ENCODE assay signal across 25 mouse cellular contexts in genomic region chr14:24665210-24665609, GRCm38 (mm10).
DNase-seq lines count a peak whose midpoint lies in the region; ATAC-seq lines count a peak whose summit lies in the region.
"Had no signal": no experiment of that assay in that cellular context is flagged by ENCODE, and none has a peak within 500 bp of the region (broad histone marks: within the 10 kb centered on the region; RNA-seq: fewer than 3 reads in every experiment).

No protein-coding gene starts in this region.

- ATAC-seq in forebrain, embryonic 16.5 days = no peak
- ATAC-seq in forebrain, embryonic 12.5 days (ENCODE audit: low FRiP score) = no peak
- ATAC-seq in hindbrain, embryonic 15.5 days (ENCODE audit: low FRiP score, low read depth) = no peak
- ATAC-seq in hindbrain, embryonic 16.5 days = no peak
- ATAC-seq in midbrain, embryonic 15.5 days (replicated peaks) = no peak
- no peak for ATAC-seq in midbrain, embryonic 16.5 days
- ATAC-seq: CD4-positive, CD25-positive, alpha-beta regulatory T cell, adult 4 months; inflammation-experienced regulatory T-cells, adult 6 months; intestine, embryonic 16.5 days had no signal

- peak overlapping the region; percentile 55; the same call in 1 of the 2 replicates for H3K27ac ChIP-seq in forebrain, embryonic 16.5 days (ENCODE audit: low read length)
- no peak overlapping the region for H3K27ac ChIP-seq in forebrain, embryonic 12.5 days
- H3K27ac ChIP-seq in hindbrain, embryonic 15.5 days (replicated peaks) = peak overlapping the region; percentile 21
- no peak overlapping the region; the same call in 1 of the 2 replicates for H3K27ac ChIP-seq in hindbrain, embryonic 16.5 days (ENCODE audit: low read depth, low read length)
- peak overlapping the region; percentile 58 for H3K27ac ChIP-seq in midbrain, embryonic 15.5 days
- H3K27ac ChIP-seq in midbrain, embryonic 10.5 days (replicated peaks) = no peak overlapping the region
- H3K27ac ChIP-seq in midbrain, embryonic 16.5 days (ENCODE audit: low read length) = peak overlapping the region; percentile 5
- H3K27ac ChIP-seq: forebrain, embryonic 10.5 days; heart, adult 2 months; heart, embryonic 10.5 days; heart, embryonic 13.5 days; hindbrain, embryonic 12.5 days had no signal

- no peak overlapping the region for H3K4me2 ChIP-seq in forebrain, embryonic 16.5 days (ENCODE audit: low read length)
- H3K4me2 ChIP-seq in forebrain, embryonic 12.5 days = no peak overlapping the region
- H3K4me2 ChIP-seq in hindbrain, embryonic 15.5 days = no peak overlapping the region
- H3K4me2 ChIP-seq in hindbrain, embryonic 16.5 days (ENCODE audit: low read length) = no peak overlapping the region
- H3K4me2 ChIP-seq in midbrain, embryonic 15.5 days = no peak overlapping the region
- no peak overlapping the region for H3K4me2 ChIP-seq in midbrain, embryonic 16.5 days (ENCODE audit: low read length)
- H3K4me2 ChIP-seq: heart, embryonic 13.5 days; hindbrain, embryonic 12.5 days had no signal

- H3K9ac ChIP-seq in forebrain, embryonic 16.5 days (replicated peaks; ENCODE audit: low read depth, low read length) = no peak overlapping the region
- no peak overlapping the region for H3K9ac ChIP-seq in forebrain, embryonic 12.5 days
- H3K9ac ChIP-seq in hindbrain, embryonic 15.5 days = no peak overlapping the region
- no peak overlapping the region for H3K9ac ChIP-seq in hindbrain, embryonic 16.5 days (ENCODE audit: low read depth, low read length)
- no peak overlapping the region for H3K9ac ChIP-seq in midbrain, embryonic 15.5 days
- H3K9ac ChIP-seq in midbrain, embryonic 16.5 days (ENCODE audit: low read depth, low read length) = no peak overlapping the region
- H3K9ac ChIP-seq: heart, embryonic 13.5 days; hindbrain, embryonic 12.5 days had no signal

- H3K36me3 ChIP-seq in forebrain, embryonic 16.5 days (ENCODE audit: control insufficient read depth, insufficient read depth) = no peaks in the 10 kb centered on the region
- no peaks in the 10 kb centered on the region for H3K36me3 ChIP-seq in forebrain, embryonic 12.5 days (replicated peaks)
- H3K36me3 ChIP-seq in hindbrain, embryonic 15.5 days = no peaks in the 10 kb centered on the region
- H3K36me3 ChIP-seq in hindbrain, embryonic 16.5 days (ENCODE audit: control insufficient read depth, insufficient read depth, low read length) = no peaks in the 10 kb centered on the region
- H3K36me3 ChIP-seq in midbrain, embryonic 15.5 days (replicated peaks) = no peaks in the 10 kb centered on the region
- H3K36me3 ChIP-seq in midbrain, embryonic 10.5 days = no peaks in the 10 kb centered on the region
- no peaks in the 10 kb centered on the region for H3K36me3 ChIP-seq in midbrain, embryonic 16.5 days (ENCODE audit: control insufficient read depth, insufficient read depth, low read length)
- H3K36me3 ChIP-seq: forebrain, embryonic 10.5 days; heart, embryonic 10.5 days; heart, embryonic 13.5 days; hindbrain, embryonic 12.5 days had no signal

- 58% methylated on average over 4 of the region's 4 CpGs for WGBS in forebrain, embryonic 16.5 days
- 74% methylated on average over 4 of the region's 4 CpGs for WGBS in forebrain, embryonic 12.5 days
- 52% methylated on average over 4 of the region's 4 CpGs for WGBS in hindbrain, embryonic 15.5 days
- 45% methylated on average over 4 of the region's 4 CpGs for WGBS in hindbrain, embryonic 16.5 days
- 47% methylated on average over 4 of the region's 4 CpGs for WGBS in midbrain, embryonic 15.5 days
- 91% methylated on average over 4 of the region's 4 CpGs for WGBS in midbrain, embryonic 10.5 days
- 42% methylated on average over 4 of the region's 4 CpGs for WGBS in midbrain, embryonic 16.5 days

- H3K4me3 ChIP-seq in forebrain, embryonic 16.5 days (replicated peaks; ENCODE audit: low read length) = no peak overlapping the region
- no peak overlapping the region for H3K4me3 ChIP-seq in forebrain, embryonic 12.5 days (replicated peaks)
- no peak overlapping the region for H3K4me3 ChIP-seq in hindbrain, embryonic 15.5 days
- H3K4me3 ChIP-seq in hindbrain, embryonic 16.5 days (ENCODE audit: low read length) = no peak overlapping the region
- H3K4me3 ChIP-seq in midbrain, embryonic 15.5 days = no peak overlapping the region
- no peak overlapping the region for H3K4me3 ChIP-seq in midbrain, embryonic 10.5 days
- no peak overlapping the region for H3K4me3 ChIP-seq in midbrain, embryonic 16.5 days (ENCODE audit: low read depth, low read length)
- H3K4me3 ChIP-seq: forebrain, embryonic 10.5 days; heart, adult 2 months; heart, embryonic 10.5 days; heart, embryonic 13.5 days; hindbrain, embryonic 12.5 days had no signal

- DNase-seq in midbrain, embryonic 10.5 days (ENCODE audit: low spot score) = no peak
- no peak for DNase-seq in left cerebral cortex, adult 9 months (ENCODE audit: low spot score in 2 of 2)
- DNase-seq: adrenal gland, adult 2 months; adrenal gland, postnatal 25 days; cerebellum, adult 18-20 months; cerebellum, adult 9-10 months; cerebellum, postnatal 14 days; gastrocnemius, postnatal 10 days; gastrocnemius, postnatal 36 days; heart, adult 2 months; heart, postnatal 14 days; heart, postnatal 4 days had no signal

- H3K9me3 ChIP-seq in forebrain, embryonic 16.5 days (ENCODE audit: control insufficient read depth, low read length) = no peaks in the 10 kb centered on the region
- no peaks in the 10 kb centered on the region for H3K9me3 ChIP-seq in forebrain, embryonic 12.5 days
- no peaks in the 10 kb centered on the region for H3K9me3 ChIP-seq in hindbrain, embryonic 15.5 days
- no peaks in the 10 kb centered on the region for H3K9me3 ChIP-seq in hindbrain, embryonic 16.5 days (ENCODE audit: control insufficient read depth, low read length)
- no peaks in the 10 kb centered on the region for H3K9me3 ChIP-seq in midbrain, embryonic 15.5 days
- H3K9me3 ChIP-seq in midbrain, embryonic 10.5 days (replicated peaks) = no peaks in the 10 kb centered on the region
- H3K9me3 ChIP-seq in midbrain, embryonic 16.5 days (replicated peaks; ENCODE audit: control insufficient read depth, low read length, poor library complexity, severe bottlenecking) = no peaks in the 10 kb centered on the region
- H3K9me3 ChIP-seq: forebrain, embryonic 10.5 days; heart, embryonic 10.5 days; heart, embryonic 13.5 days; hindbrain, embryonic 12.5 days had no signal

- H3K4me1 ChIP-seq in forebrain, embryonic 16.5 days (replicated peaks; ENCODE audit: control insufficient read depth, insufficient read depth, low read length) = no peaks in the 10 kb centered on the region; the same call in 1 of the 2 replicates
- no peaks in the 10 kb centered on the region for H3K4me1 ChIP-seq in forebrain, embryonic 12.5 days
- no peaks in the 10 kb centered on the region for H3K4me1 ChIP-seq in hindbrain, embryonic 15.5 days (replicated peaks)
- no peaks in the 10 kb centered on the region for H3K4me1 ChIP-seq in hindbrain, embryonic 16.5 days (ENCODE audit: control insufficient read depth, insufficient read depth, low read depth, low read length)
- peaks cover 7% of the 10 kb centered on the region; the same call in 1 of the 2 replicates for H3K4me1 ChIP-seq in midbrain, embryonic 15.5 days
- no peaks in the 10 kb centered on the region for H3K4me1 ChIP-seq in midbrain, embryonic 10.5 days
- H3K4me1 ChIP-seq in midbrain, embryonic 16.5 days (ENCODE audit: control insufficient read depth, insufficient read depth, low read length) = no peaks in the 10 kb centered on the region
- H3K4me1 ChIP-seq: forebrain, embryonic 10.5 days; heart, embryonic 10.5 days; heart, embryonic 13.5 days; hindbrain, embryonic 12.5 days had no signal

- no peaks in the 10 kb centered on the region for H3K27me3 ChIP-seq in forebrain, embryonic 16.5 days (replicated peaks; ENCODE audit: control insufficient read depth, insufficient read depth, low read length)
- H3K27me3 ChIP-seq in forebrain, embryonic 12.5 days = no peaks in the 10 kb centered on the region
- no peaks in the 10 kb centered on the region for H3K27me3 ChIP-seq in hindbrain, embryonic 15.5 days
- H3K27me3 ChIP-seq in hindbrain, embryonic 16.5 days (replicated peaks; ENCODE audit: control insufficient read depth, insufficient read depth, low read length) = no peaks in the 10 kb centered on the region
- H3K27me3 ChIP-seq in midbrain, embryonic 15.5 days (replicated peaks) = no peaks in the 10 kb centered on the region
- H3K27me3 ChIP-seq in midbrain, embryonic 10.5 days (ENCODE audit: low read depth, poor library complexity, severe bottlenecking) = no peaks in the 10 kb centered on the region
- H3K27me3 ChIP-seq in midbrain, embryonic 16.5 days (ENCODE audit: control insufficient read depth, insufficient read depth, low read depth, low read length) = no peaks in the 10 kb centered on the region
- H3K27me3 ChIP-seq: heart, embryonic 13.5 days; hindbrain, embryonic 12.5 days had no signal

Comparison
In these comparisons a context has a peak if more than half of its experiments do, and no peak if none do; other contexts are left out.
1. H3K27ac ChIP-seq: peak in forebrain, embryonic 16.5 days (single experiment), hindbrain, embryonic 15.5 days (single experiment), midbrain, embryonic 15.5 days (single experiment) and midbrain, embryonic 16.5 days (single experiment); none in forebrain, embryonic 12.5 days (single experiment), hindbrain, embryonic 16.5 days (single experiment) and midbrain, embryonic 10.5 days (single experiment).